Mouse (Mus musculus): ENCODE results near the gene Pknox1. TPM values are rescaled to one million over a fixed set of nuclear protein-coding genes. Genes with fewer than 3 reads are reported as not detected.

Pknox1 gene
- polyA plus RNA-seq, 2 experiments from 2014 or later: 42.0 to 44.1 TPM

- ATAC-seq: no peak
Observed at GRCm38 (mm10) chr17:31556253-31556652, 8.3 kb upstream of the Pknox1 start.

GRCm38 (mm10) chr17:31557124-31557880 lies 7.2 kb upstream of the Pknox1 start:
- ATAC-seq: no peak

DNA sequence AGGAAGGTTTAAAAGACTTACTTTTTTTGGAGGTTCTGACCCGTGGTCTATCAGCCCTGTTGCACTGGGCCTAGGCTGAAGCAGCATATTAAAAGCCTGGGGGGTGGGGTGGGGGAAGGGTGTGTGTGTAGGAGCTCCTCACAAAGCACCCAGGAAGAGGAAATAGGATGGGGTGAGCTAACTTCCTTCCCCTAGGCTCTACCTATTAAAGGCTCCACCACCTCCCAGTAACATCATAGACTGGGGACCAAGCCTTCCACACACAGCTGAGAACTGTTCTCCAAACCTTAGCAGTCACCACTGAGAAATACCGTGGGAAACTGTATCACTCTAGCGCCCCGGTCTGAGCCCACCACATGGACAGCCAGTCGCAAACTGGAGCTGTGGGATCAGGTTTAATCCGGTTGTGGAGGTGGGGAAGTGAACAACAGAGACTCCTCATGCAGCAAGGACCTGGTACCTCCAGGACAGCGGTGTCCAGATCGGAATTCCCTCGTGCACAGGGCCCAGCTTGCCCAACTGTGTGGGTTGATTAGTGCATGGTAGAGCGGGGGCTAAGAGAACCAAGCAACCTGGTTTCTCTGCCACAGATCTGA lies 6.5 kb upstream of the Pknox1 start:
- peak; percentile 57 for ATAC-seq

DNA sequence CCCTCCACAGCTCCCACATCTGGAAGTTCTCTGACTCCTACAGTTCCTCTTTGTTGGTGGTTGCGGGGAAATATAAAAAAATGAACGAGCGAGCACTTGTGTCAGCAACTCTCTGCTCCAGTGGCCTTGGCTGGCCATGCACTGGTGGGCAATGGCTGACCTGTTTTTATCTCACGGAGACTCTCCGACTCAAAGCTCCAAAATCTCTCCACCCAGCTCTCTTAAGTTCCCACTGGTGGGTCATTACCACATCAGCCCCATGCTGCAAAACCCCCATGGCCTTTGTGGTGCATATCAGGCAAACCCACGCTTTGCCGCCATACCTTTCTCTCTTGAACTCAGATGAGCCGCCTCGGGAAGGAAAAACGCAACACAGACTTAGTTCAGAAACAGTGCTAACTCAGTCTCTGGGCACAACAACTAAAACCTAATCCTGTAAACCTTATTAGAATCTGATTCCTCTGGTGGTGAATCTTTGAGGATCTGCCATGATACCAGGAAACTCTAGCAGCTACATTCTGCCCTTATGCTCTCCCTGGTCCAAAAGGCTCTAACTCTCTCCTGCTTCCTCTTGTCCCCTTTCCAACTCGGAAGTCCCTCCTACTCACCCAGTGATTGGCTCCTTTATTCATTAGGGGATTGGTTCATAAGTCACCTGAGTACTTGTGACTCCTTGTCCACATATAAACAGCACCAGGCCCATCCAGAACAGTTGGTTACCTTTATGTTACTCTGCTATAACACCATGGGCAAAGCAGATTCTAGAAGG lies 5.3 kb upstream of the Pknox1 start:
- no peak for ATAC-seq

GRCm38 (mm10) chr17:31563632-31564014 lies 911 bp upstream of the Pknox1 start:
- ATAC-seq: no peak

DNA sequence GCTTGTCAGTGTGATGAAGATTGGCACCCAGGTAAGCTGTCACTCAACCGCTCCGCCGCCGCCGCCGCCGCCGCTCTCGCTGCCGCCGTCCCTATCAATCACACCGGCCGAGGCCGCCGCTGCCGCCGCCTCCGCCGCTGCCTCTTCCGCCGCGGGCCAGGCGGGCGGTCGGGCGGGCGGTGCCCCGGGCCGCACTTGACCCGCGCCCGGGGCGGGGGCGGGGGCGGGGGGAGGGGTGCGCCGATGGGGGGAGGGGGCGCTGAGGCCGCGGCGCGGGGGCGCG lies 265 bp downstream of the Pknox1 start:
- ATAC-seq: no peak

GRCm38 (mm10) chr17:31565141-31566056 lies 865 bp downstream of the Pknox1 start:
- peak; percentile 0 for ATAC-seq

DNA sequence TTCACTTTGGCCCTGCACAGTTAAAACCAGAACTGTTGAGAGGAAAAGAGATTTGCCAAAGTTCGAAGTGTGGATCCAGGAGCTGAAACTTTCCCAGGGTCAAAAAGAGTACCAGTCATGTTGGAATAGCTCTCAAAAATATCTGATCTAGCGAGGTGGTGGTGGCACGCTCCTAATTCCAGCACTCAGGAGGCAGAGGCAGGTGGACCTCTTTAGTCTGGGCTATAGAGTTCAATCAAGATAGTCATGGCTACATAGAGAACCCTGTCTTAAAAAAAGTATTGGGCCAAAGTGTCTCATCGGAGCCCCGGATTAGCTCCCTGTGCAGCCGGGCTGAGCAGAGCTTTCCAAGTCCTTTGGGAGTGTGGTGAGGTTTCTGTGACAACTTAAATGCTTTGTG lies 1.7 kb downstream of the Pknox1 start:
- ATAC-seq: no peak

GRCm38 (mm10) chr17:31569756-31570155 lies 5.2 kb downstream of the Pknox1 start:
- no peak for ATAC-seq

DNA sequence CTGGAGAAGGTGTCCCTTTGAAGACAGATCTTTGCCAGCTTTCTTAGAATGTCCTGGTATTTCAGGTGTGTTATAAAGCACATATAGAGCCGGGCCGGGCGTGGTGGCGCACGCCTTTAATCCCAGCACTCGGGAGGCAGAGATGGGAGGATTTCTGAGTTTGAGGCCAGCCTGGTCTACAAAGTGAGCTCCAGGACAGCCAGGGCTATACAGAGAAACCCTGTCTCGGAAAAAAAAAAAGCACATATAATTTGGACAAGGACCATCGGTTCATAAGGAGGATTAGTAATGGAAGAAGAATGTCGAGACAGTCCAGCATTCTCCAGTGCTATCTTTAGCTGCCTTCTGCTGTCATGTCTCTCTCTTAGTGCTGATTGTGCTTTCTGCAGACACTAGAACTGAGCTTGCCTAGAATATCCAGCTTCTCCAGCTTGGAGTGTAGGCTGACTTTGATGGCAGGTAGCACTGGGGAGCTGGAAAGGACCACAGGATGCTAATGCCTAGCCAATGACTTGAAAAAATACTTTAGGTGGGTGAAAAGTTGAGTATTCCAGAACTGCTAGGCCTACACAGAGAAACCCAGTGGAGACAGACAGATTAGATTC lies 5.9 kb downstream of the Pknox1 start:
- no peak for ATAC-seq

DNA sequence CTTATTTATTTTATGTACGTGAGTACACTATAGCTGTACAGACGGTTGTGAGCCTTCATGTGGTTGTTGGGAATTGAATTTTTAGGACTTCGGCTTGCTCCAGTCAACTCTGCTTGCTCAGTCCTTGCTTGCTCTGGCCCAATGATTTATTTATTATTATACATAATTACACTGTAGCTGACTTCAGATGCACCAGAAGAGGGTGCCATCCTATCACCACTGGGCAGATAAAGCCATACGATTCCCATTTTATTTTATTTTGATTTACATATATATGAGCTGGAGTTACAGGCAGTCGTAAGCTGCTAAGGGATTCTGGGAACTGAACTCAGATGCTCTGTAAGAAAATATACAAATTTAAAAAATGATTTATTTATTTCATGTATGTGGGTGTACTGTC lies 7.2 kb downstream of the Pknox1 start:
- no peak for ATAC-seq

GRCm38 (mm10) chr17:31574662-31575061 lies 10.1 kb downstream of the Pknox1 start:
- no peak for ATAC-seq

DNA sequence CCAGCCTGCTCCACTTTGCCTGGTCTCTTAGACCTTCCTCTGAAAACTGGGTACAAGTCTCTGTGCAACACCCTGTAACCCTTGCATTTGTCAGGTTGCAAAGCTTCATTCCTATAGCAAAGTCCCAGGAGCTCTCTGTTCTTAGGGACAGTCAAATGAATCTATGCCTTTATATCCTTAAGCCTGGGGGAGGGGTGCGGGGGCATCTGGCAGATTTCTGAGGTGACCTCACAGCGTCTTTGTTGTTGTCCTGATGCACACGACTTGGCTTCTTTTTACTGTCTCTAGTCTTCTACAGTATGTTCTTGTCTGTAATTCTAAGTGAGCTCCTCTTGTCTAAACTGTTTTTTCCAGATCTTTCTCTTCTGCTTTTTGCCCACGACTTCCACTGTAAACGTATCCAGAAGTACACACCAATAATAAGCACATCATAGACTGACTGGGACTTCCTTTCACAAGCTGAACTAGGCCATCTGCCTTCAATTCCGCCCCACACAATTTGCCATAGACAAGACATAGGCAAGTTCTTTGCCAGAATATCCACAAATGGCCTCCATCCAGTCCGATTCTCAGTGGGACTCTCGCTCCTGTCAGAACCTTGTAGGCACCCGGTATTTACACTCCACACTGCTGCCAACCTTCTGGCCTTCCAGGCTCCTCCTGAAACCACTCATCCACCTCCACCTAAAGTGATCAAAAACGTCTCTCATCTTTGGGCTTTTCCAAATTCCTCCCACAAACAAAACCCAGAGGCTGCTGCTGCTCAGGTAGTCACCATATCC lies 12.1 kb downstream of the Pknox1 start:
- ATAC-seq: no peak

DNA sequence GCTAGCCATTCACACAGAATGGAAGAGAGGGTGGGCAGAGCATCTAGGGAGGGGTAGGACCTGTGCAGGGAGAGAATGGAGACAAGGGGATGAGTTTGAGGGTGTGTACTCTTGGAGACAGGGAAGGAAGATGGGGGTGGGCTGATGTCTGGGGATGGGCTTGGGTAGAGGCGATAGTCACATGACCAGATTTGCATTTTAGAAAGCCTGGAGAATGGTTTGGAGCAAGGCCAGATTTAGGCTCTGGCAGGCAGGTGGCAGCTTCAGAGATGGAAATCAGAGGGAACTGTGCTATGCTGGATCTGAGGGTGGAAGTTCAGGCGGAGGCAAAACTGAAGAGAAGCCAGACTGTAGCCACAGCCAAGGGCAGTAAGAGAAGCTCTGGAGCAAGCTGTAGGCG lies 15.8 kb downstream of the Pknox1 start:
- ATAC-seq: no peak

DNA sequence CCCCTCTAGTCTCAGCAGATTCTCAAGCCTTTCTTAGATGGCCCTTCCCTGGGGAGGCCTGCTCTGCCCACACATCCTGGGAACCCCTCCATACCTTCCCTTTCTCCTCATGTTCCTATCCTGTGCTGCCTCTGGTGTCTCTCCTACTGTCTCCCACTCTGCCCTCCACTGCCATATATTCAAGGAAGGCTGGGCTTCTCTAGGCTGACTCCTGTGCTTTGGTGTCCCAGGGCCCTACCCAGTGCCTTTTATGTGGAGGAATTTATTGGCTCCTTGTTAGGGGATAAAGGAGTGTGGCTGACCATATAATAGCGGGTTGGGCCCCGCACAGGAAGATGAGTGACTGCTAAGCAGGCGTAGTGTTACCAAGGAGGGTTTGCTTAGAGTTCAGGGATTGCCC lies 18.7 kb downstream of the Pknox1 start:
- no peak for ATAC-seq

- ATAC-seq: no peak
Observed at GRCm38 (mm10) chr17:31583781-31584180, 19.2 kb downstream of the Pknox1 start.

DNA sequence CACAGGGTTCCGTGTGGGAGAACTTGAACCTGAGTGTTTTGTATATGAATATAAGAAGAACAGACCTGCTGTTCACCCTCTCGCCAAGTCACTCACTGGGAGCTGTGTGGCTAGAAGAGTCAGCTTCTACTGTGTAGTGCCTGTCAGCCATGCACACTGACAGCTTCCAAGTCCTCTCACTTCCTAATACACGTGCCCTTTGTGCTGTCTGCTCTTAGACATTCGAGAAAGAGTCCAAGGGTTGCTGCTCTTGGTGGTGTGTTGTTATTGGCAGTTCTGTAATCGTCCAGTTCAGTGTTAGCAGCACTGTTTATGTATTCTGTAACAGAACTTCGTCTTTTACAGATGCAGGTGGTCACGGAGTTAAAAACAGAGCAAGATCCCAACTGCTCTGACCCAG lies 23.6 kb downstream of the Pknox1 start:
- no peak for ATAC-seq

DNA sequence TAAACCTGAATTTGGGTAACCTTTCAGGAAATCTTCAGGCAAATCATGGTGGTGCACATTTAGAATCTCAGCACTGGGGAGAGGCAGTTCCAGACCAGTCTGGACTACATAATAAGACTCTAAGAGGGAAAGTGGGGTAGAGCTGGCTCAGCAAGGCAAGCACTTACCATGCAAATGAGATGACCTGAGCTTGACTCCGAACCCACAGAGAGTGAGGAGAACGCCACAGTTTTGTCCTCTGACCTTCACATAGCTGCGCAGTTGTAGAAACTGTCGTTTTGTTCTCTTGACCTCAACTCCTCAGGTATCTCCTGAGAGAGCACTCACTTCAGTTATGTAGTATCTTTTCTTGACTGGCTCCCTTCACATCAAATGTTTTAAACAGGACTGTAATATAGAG lies 24.2 kb downstream of the Pknox1 start:
- no peak for ATAC-seq

DNA sequence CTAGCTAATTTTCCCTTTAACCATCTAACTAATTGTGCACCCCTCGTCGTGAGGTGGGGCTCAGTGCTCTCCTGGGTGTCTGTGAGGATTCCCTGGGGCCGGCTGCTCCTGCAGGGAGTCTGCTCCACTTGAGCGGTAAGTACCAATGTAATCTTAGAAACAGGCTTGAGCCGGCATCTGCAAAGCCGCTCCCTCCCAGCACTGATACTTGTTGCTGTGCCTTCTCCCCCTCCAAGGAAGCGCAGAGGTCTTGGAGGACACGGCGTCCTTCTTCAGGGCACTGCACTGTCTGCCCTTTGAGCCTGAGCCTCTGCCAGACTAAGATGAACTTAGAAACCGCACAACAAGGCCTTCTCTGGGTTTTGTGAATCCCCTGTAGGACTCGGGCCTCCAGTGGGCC lies 26.3 kb downstream of the Pknox1 start:
- no peak for ATAC-seq

DNA sequence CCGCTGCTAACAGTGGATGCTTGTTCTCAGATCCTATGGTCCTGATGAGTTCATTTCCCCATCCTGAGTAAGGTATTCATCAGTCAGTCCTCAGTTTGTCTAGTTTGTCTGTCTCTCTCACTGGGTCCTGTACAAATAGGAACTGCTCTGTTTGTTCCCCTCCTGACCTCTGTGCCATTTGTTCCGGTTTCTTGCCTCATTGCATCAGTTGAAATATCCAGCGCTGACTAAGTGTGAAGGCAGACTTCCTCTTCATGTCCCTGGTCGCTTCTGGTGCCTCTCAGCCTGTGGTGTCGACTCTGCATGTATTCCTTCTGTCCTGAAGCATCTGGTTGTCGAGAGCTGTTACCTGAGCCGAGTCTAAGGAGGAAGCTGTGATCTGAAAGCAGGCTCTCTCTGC lies 30.1 kb downstream of the Pknox1 start:
- ATAC-seq: no peak

DNA sequence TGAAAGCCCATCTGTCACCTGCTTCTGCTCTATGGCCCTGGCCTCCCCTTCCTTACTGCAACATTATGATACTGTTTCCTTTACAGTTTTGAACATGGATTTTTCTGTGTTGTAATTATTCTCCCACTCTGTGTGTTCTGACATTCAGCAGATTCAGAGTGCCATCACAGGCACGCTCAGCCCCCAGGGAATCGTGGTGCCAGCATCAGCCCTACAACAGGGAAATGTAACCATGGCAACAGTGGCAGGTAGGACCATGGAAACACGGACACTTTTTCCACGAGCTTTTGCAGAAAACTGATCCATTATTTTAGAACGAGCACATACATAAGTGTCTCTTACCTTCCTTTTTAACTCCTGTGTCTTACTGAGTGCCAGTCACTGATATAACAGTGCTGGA lies 30.5 kb downstream of the Pknox1 start:
- ATAC-seq: no peak

DNA sequence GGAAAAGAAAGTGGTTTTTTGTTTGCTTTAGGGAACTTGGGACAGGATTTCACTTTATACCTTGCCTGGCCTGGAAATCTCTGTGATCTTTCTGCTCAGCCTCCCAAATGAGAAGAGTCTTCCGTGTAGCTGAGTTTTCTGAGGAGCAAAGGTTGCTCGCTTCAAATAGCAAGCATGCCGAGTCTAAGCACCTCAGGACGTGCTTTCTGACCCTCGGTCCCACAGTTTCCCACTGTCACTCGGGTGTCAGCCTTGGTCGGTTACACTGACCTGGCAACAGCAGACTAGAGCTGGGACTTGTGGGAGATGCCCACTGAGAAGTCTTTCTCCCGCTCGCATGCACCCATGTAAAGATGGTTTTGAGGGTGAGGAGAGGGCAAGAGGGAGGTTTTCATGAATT lies 33.4 kb downstream of the Pknox1 start:
- ATAC-seq: no peak
